Mouse (Mus musculus): Measurements from ENCODE around the gene Pias4. TPM values are rescaled to one million over a fixed set of nuclear protein-coding genes. Genes with fewer than 3 reads are reported as not detected.

Pias4 gene
- polyA plus RNA-seq, 1 experiment from 2014 or later: 33.5 TPM

DNA sequence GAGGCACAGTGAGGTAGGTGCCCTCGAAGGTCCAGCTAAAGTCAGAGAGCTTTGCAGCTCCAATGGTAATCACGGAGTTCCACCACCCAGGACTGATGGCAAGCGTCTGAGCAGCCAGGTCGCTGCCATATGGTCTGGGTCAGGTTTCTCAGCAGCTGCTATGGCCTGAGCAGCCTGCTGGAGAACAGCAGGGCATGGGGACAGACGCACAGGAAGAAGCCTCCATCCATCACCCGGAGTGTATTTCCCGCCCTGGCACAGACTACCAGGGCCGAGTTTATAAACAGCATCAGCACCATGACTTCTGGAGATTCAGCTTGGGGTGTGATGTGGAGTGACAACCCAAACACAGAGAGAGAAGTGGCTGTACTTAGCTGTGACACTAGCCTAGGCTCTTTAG is 2.6 kb downstream of the Pias4 start:
- peaks cover 7 to 14% of the 10 kb centered on the region in 2 experiments for H3K4me1 ChIP-seq (ENCODE audit: control insufficient read depth in 2 of 2, insufficient read depth in 2 of 2, low read length in 2 of 2)
- H3K36me3 ChIP-seq (ENCODE audit: control insufficient read depth, insufficient read depth, low read length): peaks cover 50% of the 10 kb centered on the region
- no peak for ATAC-seq (ENCODE audit: insufficient number of reproducible peaks, insufficient read depth, low FRiP score, low read depth)
- 81% methylated on average over 8 of the region's 8 CpGs for WGBS
- H3K27ac ChIP-seq (replicated peaks in 1 of 2; ENCODE audit: control insufficient read depth in 1 of 2, insufficient read depth in 1 of 2, low read depth in 2 of 2, low read length in 2 of 2): no peak overlapping the region
- H3K4me2 ChIP-seq (ENCODE audit: low read length): no peak overlapping the region
- no peaks in the 10 kb centered on the region for H3K9me3 ChIP-seq (ENCODE audit: control insufficient read depth, low read length)
- no peaks in the 10 kb centered on the region for H3K27me3 ChIP-seq (ENCODE audit: control insufficient read depth, insufficient read depth, low read length)
- no peak overlapping the region for H3K4me3 ChIP-seq (ENCODE audit: control insufficient read depth in 1 of 2, insufficient read depth in 1 of 2, low read depth in 1 of 2, low read length in 2 of 2)
- no peak overlapping the region for H3K9ac ChIP-seq (ENCODE audit: low read length)

GRCm38 (mm10) chr10:81162318-81162652 is 5.4 kb downstream of the Pias4 start:
- WGBS: 62% methylated on average over 2 of the region's 2 CpGs
- no peak overlapping the region for H3K9ac ChIP-seq (ENCODE audit: low read length)
- no peak overlapping the region for H3K4me3 ChIP-seq (ENCODE audit: control insufficient read depth in 1 of 2, insufficient read depth in 1 of 2, low read depth in 1 of 2, low read length in 2 of 2)
- no peak for ATAC-seq (ENCODE audit: insufficient number of reproducible peaks, insufficient read depth, low FRiP score, low read depth)
- no peak overlapping the region for H3K27ac ChIP-seq (replicated peaks in 1 of 2; ENCODE audit: control insufficient read depth in 1 of 2, insufficient read depth in 1 of 2, low read depth in 2 of 2, low read length in 2 of 2)
- H3K4me1 ChIP-seq (ENCODE audit: control insufficient read depth in 2 of 2, insufficient read depth in 2 of 2, low read length in 2 of 2): peaks cover 4 to 7% of the 10 kb centered on the region in 2 experiments
- H3K36me3 ChIP-seq (ENCODE audit: control insufficient read depth, insufficient read depth, low read length): peaks cover 76% of the 10 kb centered on the region
- no peaks in the 10 kb centered on the region for H3K9me3 ChIP-seq (ENCODE audit: control insufficient read depth, low read length)
- H3K27me3 ChIP-seq (ENCODE audit: control insufficient read depth, insufficient read depth, low read length): no peaks in the 10 kb centered on the region
- H3K4me2 ChIP-seq (ENCODE audit: low read length): no peak overlapping the region

- WGBS: 88% methylated on average over 8 of the region's 8 CpGs
- no peak for ATAC-seq (ENCODE audit: insufficient number of reproducible peaks, insufficient read depth, low FRiP score, low read depth)
- H3K9ac ChIP-seq (ENCODE audit: low read length): no peak overlapping the region
- H3K27me3 ChIP-seq (ENCODE audit: control insufficient read depth, insufficient read depth, low read length): no peaks in the 10 kb centered on the region
- no peak overlapping the region for H3K27ac ChIP-seq (replicated peaks in 1 of 2; ENCODE audit: control insufficient read depth in 1 of 2, insufficient read depth in 1 of 2, low read depth in 2 of 2, low read length in 2 of 2)
- H3K36me3 ChIP-seq (ENCODE audit: control insufficient read depth, insufficient read depth, low read length): peaks cover 81% of the 10 kb centered on the region
- H3K9me3 ChIP-seq (ENCODE audit: control insufficient read depth, low read length): no peaks in the 10 kb centered on the region
- H3K4me3 ChIP-seq (ENCODE audit: control insufficient read depth in 1 of 2, insufficient read depth in 1 of 2, low read depth in 1 of 2, low read length in 2 of 2): no peak overlapping the region
- no peak overlapping the region for H3K4me2 ChIP-seq (ENCODE audit: low read length)
- peaks cover 1 to 5% of the 10 kb centered on the region in 2 experiments for H3K4me1 ChIP-seq (ENCODE audit: control insufficient read depth in 2 of 2, insufficient read depth in 2 of 2, low read length in 2 of 2)
Measured at GRCm38 (mm10) chr10:81161602-81162317, 6.0 kb downstream of the Pias4 start.

DNA sequence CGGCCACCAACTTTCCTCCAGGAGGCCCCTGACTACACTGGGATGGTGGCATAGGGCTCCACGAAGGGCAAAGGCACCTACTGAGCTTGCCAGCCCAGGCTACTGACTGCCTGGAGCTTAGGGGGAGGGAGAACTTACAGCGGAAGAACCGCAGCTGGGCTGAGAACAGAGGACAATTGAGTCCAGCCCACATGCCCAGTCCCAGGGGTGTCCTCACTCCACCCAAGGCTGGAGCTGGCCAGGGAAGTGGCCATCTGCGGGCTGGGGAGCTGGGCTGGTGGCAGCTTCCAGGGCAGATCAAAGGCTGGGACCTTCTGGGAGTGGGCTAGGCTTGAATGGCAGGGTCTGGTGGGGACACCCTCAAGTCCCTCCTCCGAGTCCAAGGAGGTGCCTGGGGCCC is 13.0 kb downstream of the Pias4 start:
- Histone ChIP-seq H3K4me3 (ENCODE audit: control insufficient read depth in 1 of 2, insufficient read depth in 1 of 2, low read depth in 1 of 2, low read length in 2 of 2) (no peak overlapping the region), H3K36me3 (ENCODE audit: control insufficient read depth, insufficient read depth, low read length) (peaks cover 80% of the 10 kb centered on the region), H3K27ac (replicated peaks in 1 of 2; ENCODE audit: control insufficient read depth in 1 of 2, insufficient read depth in 1 of 2, low read depth in 2 of 2, low read length in 2 of 2) (no peak overlapping the region), H3K4me2 (ENCODE audit: low read length) (no peak overlapping the region), H3K4me1 (ENCODE audit: control insufficient read depth in 2 of 2, insufficient read depth in 2 of 2, low read length in 2 of 2) (peaks cover 7 to 9% of the 10 kb centered on the region in 2 experiments), H3K9me3 (ENCODE audit: control insufficient read depth, low read length) (no peaks in the 10 kb centered on the region), H3K9ac (ENCODE audit: low read length) (no peak overlapping the region), H3K27me3 (ENCODE audit: control insufficient read depth, insufficient read depth, low read length) (no peaks in the 10 kb centered on the region)
- ATAC-seq (ENCODE audit: insufficient number of reproducible peaks, insufficient read depth, low FRiP score, low read depth): no peak
- WGBS: 79% methylated on average over 6 of the region's 6 CpGs

- 85% methylated on average over 12 of the region's 12 CpGs for WGBS
- H3K4me1 ChIP-seq (ENCODE audit: control insufficient read depth in 2 of 2, insufficient read depth in 2 of 2, low read length in 2 of 2): peaks cover 7 to 9% of the 10 kb centered on the region in 2 experiments
- H3K27ac ChIP-seq (replicated peaks in 1 of 2; ENCODE audit: control insufficient read depth in 1 of 2, insufficient read depth in 1 of 2, low read depth in 2 of 2, low read length in 2 of 2): no peak overlapping the region
- no peak for ATAC-seq (ENCODE audit: insufficient number of reproducible peaks, insufficient read depth, low FRiP score, low read depth)
- no peaks in the 10 kb centered on the region for H3K9me3 ChIP-seq (ENCODE audit: control insufficient read depth, low read length)
- H3K9ac ChIP-seq (ENCODE audit: low read length): no peak overlapping the region
- no peaks in the 10 kb centered on the region for H3K27me3 ChIP-seq (ENCODE audit: control insufficient read depth, insufficient read depth, low read length)
- H3K36me3 ChIP-seq (ENCODE audit: control insufficient read depth, insufficient read depth, low read length): peaks cover 82% of the 10 kb centered on the region
- no peak overlapping the region for H3K4me3 ChIP-seq (ENCODE audit: control insufficient read depth in 1 of 2, insufficient read depth in 1 of 2, low read depth in 1 of 2, low read length in 2 of 2)
- no peak overlapping the region for H3K4me2 ChIP-seq (ENCODE audit: low read length)
Measured at GRCm38 (mm10) chr10:81154313-81154712, 13.4 kb downstream of the Pias4 start.

- ATAC-seq (ENCODE audit: insufficient number of reproducible peaks, insufficient read depth, low FRiP score, low read depth): no peak
- H3K27me3 ChIP-seq (ENCODE audit: control insufficient read depth, insufficient read depth, low read length): no peaks in the 10 kb centered on the region
- no peak overlapping the region for H3K4me2 ChIP-seq (ENCODE audit: low read length)
- H3K4me1 ChIP-seq (ENCODE audit: control insufficient read depth in 2 of 2, insufficient read depth in 2 of 2, low read length in 2 of 2): peaks cover 7 to 9% of the 10 kb centered on the region in 2 experiments
- H3K9ac ChIP-seq (ENCODE audit: low read length): 0 out of 2 replicates have a peak overlapping the region, but pooled peaks have one; percentile 7
- peaks cover 82% of the 10 kb centered on the region for H3K36me3 ChIP-seq (ENCODE audit: control insufficient read depth, insufficient read depth, low read length)
- H3K27ac ChIP-seq (replicated peaks in 1 of 2; ENCODE audit: control insufficient read depth in 1 of 2, insufficient read depth in 1 of 2, low read depth in 2 of 2, low read length in 2 of 2): peak overlapping the region; percentile 31 to 45
- H3K9me3 ChIP-seq (ENCODE audit: control insufficient read depth, low read length): no peaks in the 10 kb centered on the region
- H3K4me3 ChIP-seq (ENCODE audit: control insufficient read depth in 1 of 2, insufficient read depth in 1 of 2, low read depth in 1 of 2, low read length in 2 of 2): no peak overlapping the region
- WGBS: 56% methylated on average over 12 of the region's 12 CpGs
Measured at GRCm38 (mm10) chr10:81152609-81153008, 15.1 kb downstream of the Pias4 start.

- Histone ChIP-seq H3K27me3 (ENCODE audit: control insufficient read depth, insufficient read depth, low read length) (no peaks in the 10 kb centered on the region), H3K27ac (replicated peaks in 1 of 2; ENCODE audit: control insufficient read depth in 1 of 2, insufficient read depth in 1 of 2, low read depth in 2 of 2, low read length in 2 of 2) (no peak overlapping the region), H3K9me3 (ENCODE audit: control insufficient read depth, low read length) (no peaks in the 10 kb centered on the region), H3K4me3 (ENCODE audit: control insufficient read depth in 1 of 2, insufficient read depth in 1 of 2, low read depth in 1 of 2, low read length in 2 of 2) (no peak overlapping the region), H3K9ac (ENCODE audit: low read length) (no peak overlapping the region), H3K4me2 (ENCODE audit: low read length) (no peak overlapping the region), H3K4me1 (ENCODE audit: control insufficient read depth in 2 of 2, insufficient read depth in 2 of 2, low read length in 2 of 2) (peaks cover 7 to 9% of the 10 kb centered on the region in 2 experiments), H3K36me3 (ENCODE audit: control insufficient read depth, insufficient read depth, low read length) (peaks cover 82% of the 10 kb centered on the region)
- 67% methylated on average over 6 of the region's 6 CpGs for WGBS
- no peak for ATAC-seq (ENCODE audit: insufficient number of reproducible peaks, insufficient read depth, low FRiP score, low read depth)
Measured at GRCm38 (mm10) chr10:81151261-81151660, 16.5 kb downstream of the Pias4 start.

GRCm38 (mm10) chr10:81146296-81146695 is 21.4 kb downstream of the Pias4 start:
- Histone ChIP-seq H3K4me3 (ENCODE audit: control insufficient read depth in 1 of 2, insufficient read depth in 1 of 2, low read depth in 1 of 2, low read length in 2 of 2) (no peak overlapping the region), H3K4me1 (ENCODE audit: control insufficient read depth in 2 of 2, insufficient read depth in 2 of 2, low read length in 2 of 2) (peaks cover 13 to 21% of the 10 kb centered on the region in 2 experiments), H3K9me3 (ENCODE audit: control insufficient read depth, low read length) (no peaks in the 10 kb centered on the region), H3K27ac (replicated peaks in 1 of 2; ENCODE audit: control insufficient read depth in 1 of 2, insufficient read depth in 1 of 2, low read depth in 2 of 2, low read length in 2 of 2) (no peak overlapping the region), H3K36me3 (ENCODE audit: control insufficient read depth, insufficient read depth, low read length) (peaks cover 79% of the 10 kb centered on the region), H3K4me2 (ENCODE audit: low read length) (no peak overlapping the region), H3K27me3 (ENCODE audit: control insufficient read depth, insufficient read depth, low read length) (no peaks in the 10 kb centered on the region), H3K9ac (ENCODE audit: low read length) (no peak overlapping the region)
- 71% methylated on average over 4 of the region's 4 CpGs for WGBS
- ATAC-seq (ENCODE audit: insufficient number of reproducible peaks, insufficient read depth, low FRiP score, low read depth): no peak

Measured in heart, embryonic 14.5 days (tissue).